Mouse (Mus musculus): ENCODE measurements around the gene Il1rapl1.
"Not testable (repeated sequence)": the region's sequence is repeated elsewhere in the genome, so short reads cannot be mapped to it uniquely, and the experiment has no call there.

The Il1rapl1 gene

DNA sequence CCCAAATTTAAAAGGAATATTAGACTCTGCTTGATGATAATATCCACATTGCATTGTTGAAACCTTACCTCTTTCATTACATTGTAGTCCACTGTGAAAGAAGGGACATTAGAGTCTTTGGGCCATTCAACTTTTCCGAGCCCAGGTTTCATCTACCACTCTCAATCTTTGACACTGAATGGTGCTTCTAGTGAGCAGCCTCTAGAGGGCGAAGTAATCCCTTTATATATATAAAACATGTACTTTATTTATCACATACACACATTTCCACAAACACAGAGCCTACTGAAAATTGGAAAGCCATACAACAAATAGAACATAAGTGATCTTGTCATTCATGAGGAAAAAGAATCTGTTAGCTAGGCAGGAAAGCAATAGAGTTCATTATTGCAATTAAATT is 459.8 kb downstream of the Il1rapl1 start:
- in situ Hi-C loops (cut with MboI, MseI), result no loop called here

DNA sequence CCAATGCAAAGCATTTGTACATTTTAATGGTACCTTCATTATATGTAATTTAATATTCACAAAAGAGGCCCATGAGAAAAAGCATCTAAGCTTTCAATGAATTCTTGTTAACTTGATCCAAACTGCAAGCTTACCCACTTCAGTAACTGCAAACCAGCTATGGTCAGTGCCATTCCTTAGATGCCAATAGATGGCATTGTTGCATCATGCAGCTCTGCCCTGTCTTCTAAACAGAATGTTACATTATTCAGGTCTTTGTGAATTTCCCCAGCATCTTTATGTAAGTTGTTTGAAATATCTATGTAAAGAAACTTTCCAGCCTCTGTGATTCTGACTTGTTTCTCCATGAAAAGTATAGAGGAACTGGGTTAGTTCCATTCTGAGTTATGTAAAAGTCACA is 514.5 kb downstream of the Il1rapl1 start:
- in situ Hi-C loops (cut with MboI, MseI), result no loop called here

DNA sequence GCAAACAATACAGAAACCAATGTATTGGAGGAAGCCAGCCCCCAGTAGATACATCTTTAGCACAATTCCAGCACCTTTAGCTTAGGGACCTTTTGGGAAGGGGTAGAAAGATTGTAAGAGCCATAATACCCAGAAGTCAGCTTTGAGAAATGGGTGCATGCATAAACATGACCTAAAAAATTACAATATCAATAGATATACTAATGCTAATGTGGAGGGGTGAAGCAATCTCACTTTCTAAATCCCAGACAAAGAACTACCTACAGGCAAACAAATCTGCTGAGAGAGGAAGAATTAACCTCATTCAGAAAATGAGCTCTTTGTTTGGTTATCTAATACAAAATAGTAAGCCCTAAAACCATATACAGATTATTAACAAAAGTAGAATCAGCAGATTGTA is 607.4 kb downstream of the Il1rapl1 start:
- in situ Hi-C loops (cut with MboI, MseI), result no loop called here

DNA sequence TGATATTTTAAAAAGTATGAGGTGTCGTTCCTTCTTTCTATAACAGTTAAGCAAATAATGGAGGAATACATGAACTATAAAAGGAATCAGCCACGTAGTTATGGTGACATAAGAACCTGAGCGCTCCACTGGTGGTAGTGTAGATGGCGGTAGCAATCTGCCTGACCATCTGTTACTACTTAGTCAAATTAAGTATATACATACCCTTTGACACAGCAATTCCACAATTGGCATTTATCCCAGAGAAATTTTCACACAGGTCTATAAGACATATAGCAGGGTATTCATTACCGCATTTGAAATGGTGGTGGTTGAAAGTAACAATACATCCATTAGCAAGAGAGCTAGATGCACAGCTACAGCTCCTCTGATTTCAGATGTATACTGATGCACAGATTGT is 612.8 kb downstream of the Il1rapl1 start:
- in situ Hi-C loops (cut with MboI, MseI), result no loop called here

DNA sequence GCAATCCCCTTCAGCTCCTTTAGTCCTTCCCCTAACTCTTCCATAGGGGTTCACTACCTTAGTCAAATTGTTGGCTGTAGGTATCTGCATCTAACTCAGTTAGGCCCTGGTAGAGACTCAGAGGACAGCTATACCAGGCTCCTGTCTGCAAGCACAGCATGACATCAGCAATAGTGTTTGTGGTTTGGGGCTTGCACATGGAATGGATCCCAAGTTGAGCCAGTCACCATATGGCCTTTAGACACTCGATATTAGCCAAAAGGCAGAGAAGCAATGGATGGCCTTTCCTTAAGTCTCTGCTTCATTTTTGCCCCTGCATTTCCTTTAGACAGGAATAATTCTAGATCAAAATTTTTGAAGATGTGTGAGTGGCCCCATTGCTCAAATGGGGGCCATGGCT is 632.0 kb downstream of the Il1rapl1 start:
- in situ Hi-C loops (cut with MboI, MseI), result no loop called here

DNA sequence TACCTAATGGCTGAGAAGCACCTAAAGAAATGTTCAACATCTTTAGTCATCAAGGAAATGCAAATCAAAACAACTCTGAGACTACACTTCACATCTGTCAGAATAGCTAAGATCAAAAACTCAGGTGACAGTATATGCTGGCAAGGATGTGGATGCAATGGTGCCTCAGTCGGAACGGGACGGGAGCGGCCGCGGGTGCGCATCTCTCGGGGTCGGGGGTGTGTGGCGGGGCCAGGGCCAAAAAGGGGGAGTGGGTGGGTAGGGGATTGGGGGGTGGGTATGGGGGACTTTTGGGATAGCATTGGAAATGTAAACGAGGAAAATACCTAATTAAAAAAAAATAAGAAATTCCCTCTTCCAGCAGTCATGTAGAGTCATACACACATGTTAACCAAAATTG is 877.3 kb downstream of the Il1rapl1 start:
- in situ Hi-C loops (cut with MboI, MseI), result not testable (repeated sequence)

DNA sequence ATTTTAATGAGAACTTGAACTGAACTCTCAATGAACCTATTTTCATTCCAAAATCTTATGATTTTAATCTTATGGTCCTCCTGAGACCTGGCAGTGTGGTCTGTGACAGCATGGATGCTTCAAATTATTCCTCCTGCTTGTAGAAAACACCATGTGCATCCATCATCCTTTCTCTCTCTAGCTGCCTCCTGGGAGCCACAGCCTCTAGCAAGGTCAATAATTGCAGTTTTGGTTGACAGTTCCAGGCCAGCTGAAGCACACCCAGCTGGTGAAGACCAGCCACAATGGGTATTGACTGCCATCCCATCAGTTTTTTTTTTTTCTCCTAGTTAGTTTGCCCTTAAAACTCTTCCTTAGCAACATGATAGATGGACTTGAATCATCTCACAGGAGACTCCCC is 890.2 kb downstream of the Il1rapl1 start:
- in situ Hi-C loops (cut with MboI, MseI), result no loop called here

DNA sequence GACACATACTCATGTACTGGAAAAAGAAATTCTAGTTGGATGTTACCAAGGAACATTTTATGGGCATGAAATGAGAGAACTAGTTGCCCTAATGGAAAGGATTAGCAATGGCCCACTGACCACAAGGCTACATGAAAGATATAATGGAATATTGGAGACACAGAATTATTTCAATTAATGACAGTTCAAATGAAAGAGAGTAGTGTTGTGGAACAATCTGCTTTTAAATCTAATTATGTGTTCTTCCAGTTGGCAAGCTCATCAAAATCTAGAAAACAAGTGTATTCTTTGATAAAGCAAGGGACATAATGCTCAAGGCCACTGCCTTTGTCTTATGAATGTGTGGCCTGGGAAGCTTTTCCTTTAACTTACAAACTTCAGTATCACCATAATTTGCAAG is 1113.1 kb downstream of the Il1rapl1 start:
- in situ Hi-C loops (cut with MboI, MseI), result no loop called here

DNA sequence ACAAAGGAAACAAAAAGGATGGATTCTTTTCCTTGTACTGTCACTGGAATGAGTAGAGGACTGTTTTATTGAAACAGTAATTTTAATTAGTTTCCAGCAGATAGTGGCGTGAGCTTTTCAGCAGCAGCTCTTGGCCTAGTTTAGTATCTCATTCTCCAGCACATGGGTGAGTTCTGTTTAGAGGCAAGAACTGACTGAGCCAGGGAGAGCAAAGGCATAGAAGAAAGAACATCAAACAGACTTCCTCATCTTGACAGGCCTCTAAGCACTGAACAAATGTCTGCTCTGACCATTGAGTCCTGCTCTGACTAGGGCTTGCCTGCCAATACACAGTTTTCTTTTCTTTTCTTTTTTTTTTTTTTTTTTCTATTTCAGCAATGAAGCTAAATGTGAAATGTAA is 1160.3 kb downstream of the Il1rapl1 start:
- in situ Hi-C loops (cut with MboI, MseI), result no loop called here

DNA sequence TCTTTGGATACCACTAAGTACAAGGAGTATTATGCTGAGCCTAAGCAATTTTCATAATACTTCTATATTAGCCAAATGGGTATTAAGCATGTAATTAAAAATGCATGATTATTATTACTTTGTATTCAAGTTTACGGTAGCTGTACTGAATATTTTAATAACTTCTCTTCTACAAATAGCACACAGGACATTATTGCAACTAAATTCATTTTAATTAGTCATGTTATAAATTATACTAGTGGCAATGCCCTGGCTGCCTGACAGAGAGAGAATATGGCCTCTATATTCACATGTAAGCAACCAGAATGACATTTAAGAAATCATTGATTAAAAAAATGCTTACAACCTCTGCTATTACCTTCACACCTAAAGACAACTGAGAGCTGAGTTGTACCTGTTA is 1160.8 kb downstream of the Il1rapl1 start:
- in situ Hi-C loops (cut with MboI, MseI), result no loop called here

DNA sequence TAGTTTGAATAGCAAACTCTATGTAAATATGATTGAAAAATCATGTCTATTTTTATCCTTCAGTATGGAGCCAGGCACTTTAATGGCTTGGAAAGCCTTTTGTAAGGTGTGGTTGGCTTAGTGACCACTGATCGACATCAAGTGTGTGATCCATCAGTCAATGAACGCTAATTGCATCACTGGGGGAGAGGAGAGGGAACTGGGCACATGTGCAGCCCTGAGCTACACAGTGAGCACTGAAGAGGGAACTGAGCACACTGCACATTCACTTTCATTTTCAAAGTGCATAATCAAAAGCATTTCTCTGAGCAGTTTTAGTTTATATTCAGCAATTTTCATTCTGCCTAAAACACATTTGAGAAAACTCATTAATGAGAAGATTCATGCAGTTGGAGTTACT is 1164.5 kb downstream of the Il1rapl1 start:
- in situ Hi-C loops (cut with MboI, MseI), result no loop called here

DNA sequence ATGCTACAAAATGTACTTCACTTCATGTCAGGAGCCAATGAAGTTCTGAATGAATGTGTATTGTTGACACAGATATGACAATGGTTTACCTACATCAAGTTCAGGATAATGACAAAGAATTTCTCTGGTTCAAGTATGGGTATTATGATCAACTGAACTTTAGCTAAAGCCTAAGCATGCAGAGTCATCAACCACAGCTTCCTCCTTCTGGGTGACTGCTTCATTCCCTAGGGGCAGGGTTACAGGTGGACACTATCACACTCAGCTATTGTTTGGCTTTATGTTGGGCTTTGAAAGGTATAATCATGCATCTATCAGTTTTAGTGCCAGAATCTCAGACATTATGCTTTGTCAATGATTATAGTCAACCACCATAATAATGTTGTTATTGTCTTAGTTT is 1166.3 kb downstream of the Il1rapl1 start:
- in situ Hi-C loops (cut with MboI, MseI), result no loop called here

DNA sequence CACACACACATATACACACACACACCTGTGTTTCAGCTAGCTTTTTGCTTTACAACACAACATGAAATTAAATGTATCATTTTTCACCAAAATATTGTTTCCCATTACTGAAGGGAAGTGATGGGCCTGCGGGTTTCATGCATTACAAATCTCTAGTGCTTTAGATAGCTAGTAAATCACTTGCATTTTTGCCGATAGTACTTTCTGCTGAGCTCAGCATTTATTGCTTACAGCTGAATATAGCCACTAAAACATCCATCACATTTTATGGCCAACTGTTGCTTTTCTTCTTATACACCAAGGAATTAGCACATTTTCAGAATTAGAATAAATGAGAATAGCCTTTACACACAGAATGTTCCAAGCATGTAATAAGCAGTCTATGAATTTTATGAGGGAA is 1260.6 kb downstream of the Il1rapl1 start:
- in situ Hi-C loops (cut with MboI, MseI), result no loop called here

DNA sequence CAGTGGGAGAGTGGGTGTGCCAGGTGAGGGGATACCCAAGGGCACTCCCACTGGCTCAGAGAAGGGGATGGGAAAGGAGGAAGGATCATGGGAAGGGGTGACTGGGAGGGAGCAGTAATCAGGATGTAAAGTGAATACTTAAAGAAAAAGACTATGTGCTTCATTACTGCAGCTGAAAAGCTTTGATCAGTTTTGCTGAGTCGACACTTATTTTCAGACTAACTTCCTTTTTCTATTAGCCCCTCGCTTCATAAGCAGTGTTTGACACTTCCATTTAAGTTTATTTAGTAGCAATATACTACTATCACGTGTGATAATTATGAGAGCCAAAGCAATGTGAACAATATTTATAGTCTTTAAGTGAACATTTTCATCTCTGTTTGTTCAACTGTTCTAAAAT is 1307.2 kb downstream of the Il1rapl1 start:
- in situ Hi-C loops (cut with MboI, MseI), result no loop called here

DNA sequence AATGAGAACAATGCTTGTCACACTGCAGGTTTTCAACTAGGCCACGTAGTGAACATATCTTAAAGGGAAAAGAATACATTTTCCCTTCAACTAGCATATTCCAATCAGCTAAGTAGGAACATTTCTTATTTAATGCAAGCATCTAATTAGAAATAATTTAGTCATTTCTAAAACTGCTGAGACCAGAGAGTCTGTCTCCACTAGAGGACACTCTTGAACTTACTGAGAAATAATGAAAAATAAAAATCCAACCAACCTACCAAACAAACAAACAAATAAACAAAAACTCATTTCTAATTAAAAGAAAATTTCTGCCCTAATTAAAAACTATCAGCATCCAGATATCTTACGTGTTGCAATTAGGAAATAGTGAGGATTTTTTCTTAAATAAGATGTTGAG is 1312.7 kb downstream of the Il1rapl1 start:
- in situ Hi-C loops (cut with MboI, MseI), result no loop called here

DNA sequence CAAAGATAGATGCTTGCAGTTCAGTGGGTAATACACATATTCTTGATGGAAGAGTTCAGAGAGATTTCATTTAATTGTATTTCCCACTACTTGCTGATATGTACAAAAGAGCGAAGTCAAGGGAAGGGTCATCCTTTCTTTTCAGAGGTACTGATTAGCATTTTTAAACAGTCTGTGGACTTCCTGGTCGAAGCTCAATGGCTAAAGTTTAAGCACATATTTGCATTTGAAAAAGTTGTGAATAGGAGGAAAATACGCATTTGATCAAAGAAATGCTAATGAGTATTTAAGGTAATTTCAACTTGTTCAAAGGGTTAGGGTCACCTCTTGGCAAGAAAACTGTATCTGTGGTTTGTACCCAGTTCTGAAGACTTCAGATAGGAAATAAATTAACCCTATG is 1386.6 kb downstream of the Il1rapl1 start:
- in situ Hi-C loops (cut with MboI, MseI), result no loop called here

Measured in T-helper 17 cell (primary cell).